Comparison of ENCODE assay signal across 7 mouse cellular contexts in the genomic region with DNA sequence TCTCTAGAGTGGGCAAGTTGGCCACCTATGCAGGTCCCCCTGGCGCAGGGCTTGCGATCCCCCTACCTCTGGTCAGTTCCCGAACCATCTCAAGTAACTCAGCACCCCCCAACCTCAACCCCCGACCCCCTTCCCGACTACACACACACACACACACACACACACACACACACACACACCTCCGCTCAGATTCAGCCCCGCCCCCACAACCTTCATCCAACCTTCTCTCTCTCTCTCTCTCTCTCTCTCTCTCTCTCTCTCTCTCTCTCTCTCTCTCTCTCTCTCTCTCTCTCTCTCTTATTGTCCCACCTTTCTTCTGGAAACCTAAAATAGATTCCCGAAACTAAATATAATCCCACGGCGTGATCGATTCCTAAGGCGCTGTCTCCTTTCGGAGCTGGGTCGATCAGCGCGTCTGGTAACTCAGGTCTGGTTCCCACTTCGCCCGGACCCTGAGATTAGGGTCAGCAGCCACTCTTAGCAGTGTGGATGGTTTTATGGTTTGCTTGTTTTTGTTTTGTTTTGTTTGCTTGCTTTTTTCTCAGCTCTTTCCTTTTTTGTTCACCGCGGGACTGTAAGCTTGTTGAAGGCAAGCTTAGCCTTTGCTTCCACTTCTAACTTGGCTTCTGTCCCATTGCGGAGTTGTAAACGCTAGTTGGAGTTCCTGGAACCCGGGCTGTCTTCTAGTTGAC. TPM values are rescaled to one million over a fixed set of nuclear protein-coding genes. Genes with fewer than 3 reads are reported as not detected.
DNase-seq lines count a peak whose midpoint lies in the region; ATAC-seq lines count a peak whose summit lies in the region.

No protein-coding gene starts in this region.

- H3K4me2 ChIP-seq in lung, embryonic 15.5 days, result peak overlapping the region; percentile 58
- peak overlapping the region; percentile 57 for H3K4me2 ChIP-seq in embryonic facial prominence, embryonic 13.5 days
- peak overlapping the region; percentile 37; the same call in 1 of the 2 replicates for H3K4me2 ChIP-seq in stomach, embryonic 14.5 days (replicated peaks; ENCODE audit: low read depth, low read length)

- no peak for DNase-seq in lung, postnatal 4 days
- no peak for DNase-seq in limb, embryonic 10.5 days (ENCODE audit: low spot score)
- DNase-seq in Muller cell, postnatal 12 days (ENCODE audit: inconsistent ontology term), result no peak
- no peak for DNase-seq in gastrocnemius, postnatal 25 days

- H3K4me3 ChIP-seq in lung, embryonic 15.5 days, result peak overlapping the region; percentile 35
- peak overlapping the region; percentile 35 for H3K4me3 ChIP-seq in embryonic facial prominence, embryonic 13.5 days
- H3K4me3 ChIP-seq in limb, embryonic 10.5 days, result peak overlapping the region; percentile 55
- H3K4me3 ChIP-seq in stomach, embryonic 14.5 days (ENCODE audit: low read depth, low read length), result peak overlapping the region; percentile 20; the same call in 1 of the 2 replicates

- H3K9ac ChIP-seq in lung, embryonic 15.5 days, result no peak overlapping the region
- no peak overlapping the region for H3K9ac ChIP-seq in embryonic facial prominence, embryonic 13.5 days
- no peak overlapping the region for H3K9ac ChIP-seq in stomach, embryonic 14.5 days (replicated peaks; ENCODE audit: low read depth, low read length)

- H3K27me3 ChIP-seq in lung, embryonic 15.5 days, result peaks cover 97% of the 10 kb centered on the region
- peaks cover 99% of the 10 kb centered on the region for H3K27me3 ChIP-seq in embryonic facial prominence, embryonic 13.5 days
- H3K27me3 ChIP-seq in limb, embryonic 10.5 days (ENCODE audit: low read depth, poor library complexity, severe bottlenecking), result peaks cover 99% of the 10 kb centered on the region
- H3K27me3 ChIP-seq in stomach, embryonic 14.5 days (ENCODE audit: control insufficient read depth, insufficient read depth, low read length), result peaks cover 73% of the 10 kb centered on the region

- ATAC-seq in lung, embryonic 15.5 days (ENCODE audit: borderline replicate concordance, extremely low read depth, low FRiP score, low TSS enrichment), result no peak
- ATAC-seq in embryonic facial prominence, embryonic 13.5 days (ENCODE audit: insufficient number of reproducible peaks, insufficient read depth, low FRiP score, low TSS enrichment, low read depth), result no peak
- ATAC-seq in stomach, embryonic 14.5 days (ENCODE audit: insufficient number of reproducible peaks, insufficient read depth, low FRiP score, low read depth), result no peak

- H3K36me3 ChIP-seq in lung, embryonic 15.5 days, result no peaks in the 10 kb centered on the region
- no peaks in the 10 kb centered on the region for H3K36me3 ChIP-seq in embryonic facial prominence, embryonic 13.5 days
- H3K36me3 ChIP-seq in limb, embryonic 10.5 days, result no peaks in the 10 kb centered on the region
- no peaks in the 10 kb centered on the region for H3K36me3 ChIP-seq in stomach, embryonic 14.5 days (ENCODE audit: control insufficient read depth, insufficient read depth, low read length)

- WGBS in lung, embryonic 15.5 days, result 2% methylated on average over 23 of the region's 23 CpGs
- 1% methylated on average over 23 of the region's 23 CpGs for WGBS in embryonic facial prominence, embryonic 13.5 days
- WGBS in limb, embryonic 10.5 days, result 1% methylated on average over 22 of the region's 23 CpGs
- 2% methylated on average over 22 of the region's 23 CpGs for WGBS in stomach, embryonic 14.5 days

- no peaks in the 10 kb centered on the region for H3K9me3 ChIP-seq in lung, embryonic 15.5 days
- no peaks in the 10 kb centered on the region for H3K9me3 ChIP-seq in embryonic facial prominence, embryonic 13.5 days
- no peaks in the 10 kb centered on the region for H3K9me3 ChIP-seq in limb, embryonic 10.5 days (replicated peaks)
- no peaks in the 10 kb centered on the region for H3K9me3 ChIP-seq in stomach, embryonic 14.5 days (ENCODE audit: control insufficient read depth, low read depth, low read length)

- H3K27ac ChIP-seq in lung, embryonic 15.5 days, result no peak overlapping the region
- no peak overlapping the region for H3K27ac ChIP-seq in embryonic facial prominence, embryonic 13.5 days
- H3K27ac ChIP-seq in limb, embryonic 10.5 days, result peak overlapping the region; percentile 81
- no peak overlapping the region for H3K27ac ChIP-seq in stomach, embryonic 14.5 days (ENCODE audit: low read length)

- H3K4me1 ChIP-seq in lung, embryonic 15.5 days, result peaks cover 39% of the 10 kb centered on the region
- H3K4me1 ChIP-seq in embryonic facial prominence, embryonic 13.5 days, result peaks cover 35% of the 10 kb centered on the region
- peaks cover 65% of the 10 kb centered on the region for H3K4me1 ChIP-seq in limb, embryonic 10.5 days
- peaks cover 11% of the 10 kb centered on the region for H3K4me1 ChIP-seq in stomach, embryonic 14.5 days (ENCODE audit: control insufficient read depth, insufficient read depth, low read length)

RNA-seq across cellular contexts. Expression of gene Nrn1, which starts 7.0 kb away (rescaled TPM):
- polyA plus RNA-seq in lung, embryonic 15.5 days (2015; fragmentation: Nextera tagmentation; extraction: Ambion mirVana), result 0.27 and 0.60 TPM in 2 replicates
- polyA plus RNA-seq in embryonic facial prominence, embryonic 13.5 days (2015; fragmentation: Nextera tagmentation; extraction: Ambion mirVana), result 1.7 and 3.1 TPM in 2 replicates
- polyA plus RNA-seq in limb, embryonic 10.5 days (2016; fragmentation: Nextera tagmentation; extraction: Ambion mirVana), result 0.60 and 0.91 TPM in 2 replicates
- 1.8 and 1.9 TPM in 2 replicates for polyA plus RNA-seq in stomach, embryonic 14.5 days (2014; fragmentation: Nextera tagmentation; extraction: Ambion mirVana)
- 1 to 10 TPM; 1.2 to 1.5 TPM for total RNA-seq in gastrocnemius, postnatal 25 days (2021)
